Mouse (Mus musculus) midbrain, postnatal 0 days (tissue): ENCODE measurements around the gene C1qtnf4. TPM values are rescaled to one million over a fixed set of nuclear protein-coding genes. Genes with fewer than 3 reads are reported as not detected.

Experiments used
- ATAC-seq: fragments of 200-750 bp; cut with Nextera tagmentation; 2 replicates; pipeline ENCODE4 v1.8.0; 2017; ENCODE audit warnings: moderate number of reproducible peaks, mild to moderate bottlenecking, moderate TSS enrichment, moderate library complexity; ENCODE audit not compliant: low FRiP score
- DNase-seq: peaks from one replicate; pipeline ENCODE4 v3.0.0-alpha.2; 2015; ENCODE audit warnings: low spot score
- H3K27ac ChIP-seq: fragments of 300-500 bp; sonication (generic); 2 replicates; pipeline ENCODE4 v1.5.1; 2014; ENCODE audit warnings: low read depth, mild to moderate bottlenecking, low read length, mixed read lengths
- H3K27me3 ChIP-seq: fragments of 300-500 bp; sonication (generic); 2 replicates; pipeline ENCODE4 v1.6.1; 2014; ENCODE audit warnings: low read length, control low read depth, mixed read lengths; ENCODE audit not compliant: insufficient read depth
- H3K36me3 ChIP-seq: fragments of 300-500 bp; sonication (generic); 2 replicates; pipeline ENCODE4 v1.6.1; 2014; ENCODE audit warnings: low read length, control low read depth, mixed read lengths; ENCODE audit not compliant: insufficient read depth
- H3K4me1 ChIP-seq: fragments of 300-500 bp; sonication (generic); 2 replicates; pipeline ENCODE4 v1.6.1; 2014; ENCODE audit warnings: mild to moderate bottlenecking, control low read depth, antibody characterized with exemption, low read length, mixed read lengths; ENCODE audit not compliant: insufficient read depth
- H3K4me2 ChIP-seq: fragments of 300-500 bp; sonication (generic); 2 replicates; pipeline ENCODE4 v1.6.1; 2014; ENCODE audit warnings: low read depth, mild to moderate bottlenecking, low read length, mixed read lengths; ENCODE audit not compliant: poor library complexity, severe bottlenecking
- H3K4me3 ChIP-seq: fragments of 300-500 bp; sonication (generic); 2 replicates; pipeline ENCODE4 v1.5.1; 2014; ENCODE audit warnings: low read depth, mild to moderate bottlenecking, low read length, moderate library complexity
- H3K9ac ChIP-seq: fragments of 300-500 bp; sonication (generic); replicated peaks from 2 replicates; pipeline ENCODE4 v1.6.1; 2014; ENCODE audit warnings: mild to moderate bottlenecking, low read length, moderate library complexity, mixed read lengths; ENCODE audit not compliant: poor library complexity, severe bottlenecking
- H3K9me3 ChIP-seq: fragments of 300-500 bp; sonication (generic); 2 replicates; pipeline ENCODE4 v1.6.1; 2016; ENCODE audit warnings: low read length, control low read depth
- CTCF ChIP-seq: IDR thresholded peaks from 2 replicates; pipeline ENCODE4 v1.5.1; 2016; ENCODE audit warnings: antibody characterized with exemption, mild to moderate bottlenecking
- WGBS: fragments of 180-500 bp; shearing (Covaris S2); extraction: QIAGEN DNeasy Blood & Tissue Kit; methylation state at CpG from one replicate; pipeline ENCODE4 v1.1.7; 2014; 5-methylcytosine and 5-hydroxymethylcytosine counted together
- polyA plus RNA-seq: library from polyadenylated mRNA; unstranded; fragments of >200 nt; fragmentation: Nextera tagmentation; extraction: Ambion mirVana; gene quantifications from 2 replicates; pipeline ENCODE4 v1.2.1, GENCODE M21; 2015
- total RNA-seq: library from RNA; depleted of rRNA; stranded (reverse); fragments of >200 nt; gene quantifications from 2 replicates; pipeline ENCODE4 v1.2.3, GENCODE M21; 2014

The C1qtnf4 gene
- total and polyA plus RNA-seq, 2 experiments from 2014 or later: 271 to 629 TPM

- ATAC-seq (no peak), DNase-seq (peak; percentile 59)
- H3K4me1 ChIP-seq: no peaks in the 10 kb centered on the region
- H3K27me3 ChIP-seq: no peaks in the 10 kb centered on the region
- H3K27ac ChIP-seq: peak overlapping the region; percentile 48; the same call in 1 of the 2 replicates
- no peak overlapping the region for H3K4me3 ChIP-seq
- H3K36me3 ChIP-seq: peaks cover 36% of the 10 kb centered on the region
- no peaks in the 10 kb centered on the region for H3K9me3 ChIP-seq
- no peak overlapping the region for H3K4me2 ChIP-seq
- H3K9ac ChIP-seq: no peak overlapping the region
- no peak for TF ChIP-seq CTCF
These were observed 21.5 kb upstream of the C1qtnf4 start for GRCm38 (mm10) chr2:90864184-90864583.

- ATAC-seq (peak; percentile 88), DNase-seq (peak; percentile 91)
- 4% methylated on average over 3 of the region's 3 CpGs for WGBS
- Histone ChIP-seq H3K27me3 (no peaks in the 10 kb centered on the region), H3K27ac (no peak overlapping the region), H3K9me3 (no peaks in the 10 kb centered on the region), H3K36me3 (peaks cover 22% of the 10 kb centered on the region), H3K4me1 (no peaks in the 10 kb centered on the region), H3K4me3 (no peak overlapping the region), H3K9ac (no peak overlapping the region), H3K4me2 (no peak overlapping the region)
- TF ChIP-seq CTCF: peak; percentile 95
These were observed 19.1 kb upstream of the C1qtnf4 start for GRCm38 (mm10) chr2:90866524-90866923.

GRCm38 (mm10) chr2:90870136-90870601, 15.5 kb upstream of the C1qtnf4 start:
- ATAC-seq: no peak
- H3K27ac ChIP-seq: no peak overlapping the region
- 47% methylated on average over 4 of the region's 4 CpGs for WGBS

DNA sequence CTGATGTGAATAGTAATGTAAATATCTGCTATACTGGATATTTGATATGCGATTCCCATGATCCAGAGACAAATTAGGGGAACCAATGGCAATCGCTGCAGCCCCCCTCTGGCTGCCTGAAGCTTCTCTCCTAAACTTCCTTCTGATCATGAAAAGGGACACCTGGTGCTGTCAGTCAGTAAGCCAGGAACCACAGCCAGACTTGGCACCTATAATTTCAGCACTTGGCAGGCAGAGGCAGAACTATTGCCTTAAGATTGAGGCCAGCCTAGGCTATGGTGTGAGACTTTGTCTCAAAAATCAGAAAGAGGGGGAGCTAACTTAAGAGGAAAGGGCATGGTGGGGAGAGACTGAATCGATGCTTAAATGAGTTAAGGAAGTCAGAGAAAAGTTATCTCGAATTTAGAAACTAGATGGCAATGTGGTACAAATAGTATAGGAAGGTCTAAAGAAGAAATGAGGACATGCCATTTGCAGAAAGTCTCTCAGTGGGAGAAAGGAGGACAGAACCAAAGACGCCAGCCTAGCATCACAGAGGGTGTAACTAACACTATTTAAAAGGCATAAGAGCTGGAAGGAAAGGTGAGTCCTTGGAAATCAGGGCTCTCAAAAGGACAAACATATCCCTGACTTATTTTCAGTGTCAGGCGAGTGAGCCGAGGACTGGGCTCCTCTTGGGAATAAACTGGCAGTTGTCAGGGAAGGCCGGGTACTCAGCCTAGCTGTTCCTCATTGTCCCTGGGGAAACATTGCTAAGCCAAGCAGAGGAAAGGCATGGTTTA, 14.3 kb upstream of the C1qtnf4 start:
- ATAC-seq (no peak), DNase-seq (no peak)
- Histone ChIP-seq H3K27ac (no peak overlapping the region; the same call in 1 of the 2 replicates), H3K9ac (no peak overlapping the region), H3K4me3 (no peak overlapping the region), H3K4me1 (no peaks in the 10 kb centered on the region), H3K9me3 (no peaks in the 10 kb centered on the region), H3K36me3 (peaks cover 3% of the 10 kb centered on the region; the same call in 1 of the 2 replicates), H3K27me3 (no peaks in the 10 kb centered on the region), H3K4me2 (no peak overlapping the region)
- WGBS: 55% methylated on average over 8 of the region's 8 CpGs
- TF ChIP-seq CTCF: no peak

More at GRCm38 (mm10) chr2:90870136-90870601, 15.5 kb upstream of the C1qtnf4 start:
- TF ChIP-seq CTCF: no peak
- DNase-seq: no peak
- no peak overlapping the region for H3K9ac ChIP-seq
- H3K27me3 ChIP-seq: no peaks in the 10 kb centered on the region
- H3K4me1 ChIP-seq: no peaks in the 10 kb centered on the region
- H3K4me3 ChIP-seq: no peak overlapping the region
- peaks cover 10% of the 10 kb centered on the region for H3K36me3 ChIP-seq
- H3K4me2 ChIP-seq: no peak overlapping the region
- H3K9me3 ChIP-seq: no peaks in the 10 kb centered on the region

- TF ChIP-seq CTCF: no peak
- DNase-seq (no peak), ATAC-seq (no peak)
- H3K4me3 ChIP-seq: no peak overlapping the region
- H3K36me3 ChIP-seq: no peaks in the 10 kb centered on the region
- 95% methylated on average over 1 of the region's 1 CpGs for whole genome bisulfite sequencing
- no peak overlapping the region for H3K9ac ChIP-seq
- H3K27ac ChIP-seq: no peak overlapping the region
- H3K27me3 ChIP-seq: no peaks in the 10 kb centered on the region
- no peak overlapping the region for H3K4me2 ChIP-seq
- no peaks in the 10 kb centered on the region for H3K9me3 ChIP-seq
- H3K4me1 ChIP-seq: no peaks in the 10 kb centered on the region
These were observed 11.6 kb upstream of the C1qtnf4 start for GRCm38 (mm10) chr2:90874025-90874424.

- Histone ChIP-seq H3K4me2 (no peak overlapping the region), H3K27me3 (no peaks in the 10 kb centered on the region), H3K9me3 (no peaks in the 10 kb centered on the region), H3K9ac (no peak overlapping the region), H3K36me3 (no peaks in the 10 kb centered on the region), H3K27ac (no peak overlapping the region), H3K4me3 (no peak overlapping the region), H3K4me1 (0 out of 2 replicates have a peak, but pooled peaks cover 2% of the 10 kb centered on the region)
- no peak for TF ChIP-seq CTCF
- WGBS: 84% methylated on average over 2 of the region's 2 CpGs
- DNase-seq (no peak), ATAC-seq (no peak)
These were observed 10.4 kb upstream of the C1qtnf4 start for GRCm38 (mm10) chr2:90875239-90875638.
